In the genomic region with DNA sequence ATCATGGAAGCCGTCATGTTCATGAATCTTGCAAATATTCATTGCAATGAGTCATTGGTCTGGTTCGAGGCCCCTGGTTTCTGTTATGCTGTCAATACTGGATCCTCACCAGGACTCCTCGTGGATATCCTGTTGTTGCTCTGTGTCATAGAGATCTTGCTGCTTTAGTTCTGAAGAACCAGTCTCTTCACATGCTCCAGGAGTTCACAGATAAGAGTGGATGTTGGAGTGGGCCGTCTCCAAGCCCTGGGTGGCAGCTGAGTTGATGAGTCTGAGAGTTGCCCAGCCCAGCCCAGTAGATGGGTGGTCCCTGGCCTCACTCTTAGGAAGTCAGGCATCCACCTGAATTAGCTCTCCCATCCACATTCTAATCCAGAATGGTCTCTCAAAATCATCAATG, we compare ENCODE assay signal across 50 mouse cellular contexts. TPM values are rescaled to one million over a fixed set of nuclear protein-coding genes. Genes with fewer than 3 reads are reported as not detected.
"Had no signal": no experiment of that assay in that cellular context is flagged by ENCODE, and none has a peak within 500 bp of the region (broad histone marks: within the 10 kb centered on the region; RNA-seq: fewer than 3 reads in every experiment).

No protein-coding gene starts in this region.

- H3K4me2 ChIP-seq: heart, embryonic 11.5 days; heart, embryonic 13.5 days; heart, embryonic 15.5 days; hindbrain, embryonic 12.5 days; hindbrain, embryonic 13.5 days; hindbrain, embryonic 14.5 days; hindbrain, embryonic 15.5 days; intestine, embryonic 15.5 days; kidney, embryonic 15.5 days had no signal

- H3K4me1 ChIP-seq: heart, embryonic 10.5 days; heart, embryonic 13.5 days; heart, embryonic 15.5 days; hindbrain, embryonic 10.5 days; hindbrain, embryonic 12.5 days; hindbrain, embryonic 13.5 days; hindbrain, embryonic 15.5 days; intestine, embryonic 15.5 days; kidney, embryonic 15.5 days had no signal

- H3K4me3 ChIP-seq: heart, embryonic 10.5 days; heart, embryonic 13.5 days; heart, embryonic 15.5 days; hindbrain, embryonic 10.5 days; hindbrain, embryonic 12.5 days; hindbrain, embryonic 13.5 days; hindbrain, embryonic 15.5 days; intestine, embryonic 15.5 days; kidney, embryonic 15.5 days; layer of hippocampus, adult 2 months; left cerebral cortex, adult 2 months had no signal

- H3K9ac ChIP-seq: heart, embryonic 13.5 days; heart, embryonic 15.5 days; hindbrain, embryonic 12.5 days; hindbrain, embryonic 13.5 days; hindbrain, embryonic 14.5 days; hindbrain, embryonic 15.5 days; intestine, embryonic 15.5 days; kidney, embryonic 15.5 days had no signal

- ATAC-seq: hindbrain, embryonic 16.5 days; hindbrain, postnatal 0 days; inflammation-experienced regulatory T-cells, adult 6 months; intestine, embryonic 15.5 days; intestine, embryonic 16.5 days; intestine, postnatal 0 days had no signal

- H3K27ac ChIP-seq: heart, embryonic 10.5 days; heart, embryonic 13.5 days; heart, embryonic 15.5 days; hindbrain, embryonic 10.5 days; hindbrain, embryonic 12.5 days; hindbrain, embryonic 13.5 days; hindbrain, embryonic 14.5 days; hindbrain, embryonic 15.5 days; hindbrain, postnatal 0 days; intestine, embryonic 15.5 days; kidney, embryonic 15.5 days; kidney, postnatal 0 days; layer of hippocampus, adult 2 months; left cerebral cortex, adult 2 months had no signal

- DNase-seq: heart, postnatal 10 days; heart, postnatal 14 days; heart, postnatal 36 days; heart, postnatal 4 days; kidney, adult 11 months; kidney, adult 18-20 months; kidney, adult 2 months; kidney, adult 8-10 months; kidney, adult 9 months; kidney, postnatal 10 days; kidney, postnatal 14 days; kidney, postnatal 25 days; kidney, postnatal 36 days; kidney, postnatal 4 days; layer of hippocampus, adult 9-11 months; layer of hippocampus, postnatal 36 days had no signal

- H3K9me3 ChIP-seq: heart, embryonic 10.5 days; heart, embryonic 13.5 days; heart, embryonic 15.5 days; hindbrain, embryonic 10.5 days; hindbrain, embryonic 12.5 days; hindbrain, embryonic 13.5 days; hindbrain, embryonic 15.5 days; intestine, embryonic 15.5 days; kidney, embryonic 15.5 days had no signal

- H3K36me3 ChIP-seq: heart, embryonic 15.5 days; hindbrain, embryonic 12.5 days; intestine, embryonic 15.5 days had no signal

- H3K27me3 ChIP-seq: heart, embryonic 13.5 days; heart, embryonic 15.5 days; hindbrain, embryonic 12.5 days; hindbrain, embryonic 13.5 days; hindbrain, embryonic 15.5 days; intestine, embryonic 15.5 days; kidney, embryonic 15.5 days had no signal

RNA-seq across cellular contexts. Expression of gene Gm5129, which starts 50.7 kb away (rescaled TPM):
- total RNA-seq: heart, postnatal 10 days; heart, postnatal 14 days; heart, postnatal 25 days; heart, postnatal 4 days; hematopoietic stem cell, adult 5-6 weeks; hindbrain, postnatal 0 days; layer of hippocampus, adult 18-20 months; layer of hippocampus, adult 2 months; layer of hippocampus, postnatal 10 days; layer of hippocampus, postnatal 14 days; layer of hippocampus, postnatal 25 days; left cerebral cortex, adult 18-20 months; left cerebral cortex, adult 8-10 months had no signal
- polyA plus RNA-seq: heart, embryonic 10.5 days; heart, embryonic 11.5 days; heart, embryonic 13.5 days; heart, embryonic 15.5 days; heart, embryonic 16.5 days; heart, postnatal 0 days; hindbrain, embryonic 10.5 days; hindbrain, embryonic 11.5 days; hindbrain, embryonic 12.5 days; hindbrain, embryonic 13.5 days; hindbrain, embryonic 14.5 days; hindbrain, embryonic 15.5 days; hindbrain, embryonic 16.5 days; hindbrain, postnatal 0 days; inflammation-experienced regulatory T-cells, adult 6 months; intestine, embryonic 14.5 days; intestine, embryonic 15.5 days; intestine, embryonic 16.5 days; intestine, postnatal 0 days; kidney, adult 2 months; kidney, embryonic 14.5 days; kidney, embryonic 16.5 days; kidney, postnatal 0 days; large intestine, adult 2 months had no signal
